Mouse (Mus musculus): ENCODE results near the gene Abca5.
A peak's percentile ranks its signal among the peaks of the same experiment; 100 is the strongest.

Abca5 gene

DNA sequence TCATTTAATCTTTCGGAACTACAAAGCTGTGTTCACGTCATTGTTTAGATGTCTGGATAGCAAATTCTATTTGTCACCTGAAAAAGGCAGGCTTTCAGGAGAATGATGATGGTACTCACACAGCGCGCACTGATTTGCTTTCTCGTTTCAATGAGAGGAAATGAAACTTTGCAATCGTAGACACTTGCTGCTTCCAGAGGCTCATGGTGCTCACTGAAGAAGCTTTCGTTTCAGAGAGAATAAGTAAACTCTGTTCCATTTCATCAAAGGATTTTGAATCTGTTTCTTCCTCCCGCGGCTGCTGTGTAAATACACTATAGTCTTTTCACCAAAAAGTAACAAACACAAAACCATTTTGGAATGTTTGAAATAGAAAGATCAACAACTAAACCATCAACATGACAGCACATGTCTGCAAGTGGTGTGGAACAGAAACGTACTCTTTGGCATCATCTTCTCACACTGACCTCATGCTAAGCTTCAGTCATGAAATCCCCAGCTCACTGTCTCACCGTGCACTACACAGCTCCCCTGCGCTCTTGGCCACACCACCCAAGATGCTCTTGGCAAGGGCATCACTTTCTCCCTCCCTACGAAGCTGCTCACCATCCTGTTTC is 39.5 kb downstream of the Abca5 start:
- no peak for DNase-seq (ENCODE audit: low read depth)

DNA sequence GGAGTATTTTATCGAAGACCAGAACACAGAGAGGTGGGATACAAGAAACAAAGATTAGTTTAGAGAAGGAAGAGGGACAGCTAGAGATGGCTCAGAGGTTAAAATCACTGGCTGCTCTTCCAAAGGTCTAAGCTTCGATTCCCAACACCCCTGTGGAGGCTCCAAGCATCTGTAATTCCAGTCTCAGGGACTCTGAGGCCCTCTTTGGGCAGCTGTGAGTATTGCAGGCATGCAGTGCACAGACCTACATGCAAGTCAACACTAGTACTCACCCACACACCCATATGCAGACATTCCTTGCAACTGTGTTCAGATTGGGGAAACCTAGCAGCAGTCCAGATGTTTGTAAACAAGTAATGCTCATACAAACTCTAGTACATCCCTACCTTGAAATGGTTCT is 46.9 kb downstream of the Abca5 start:
- DNase-seq (ENCODE audit: low read depth), result no peak

DNA sequence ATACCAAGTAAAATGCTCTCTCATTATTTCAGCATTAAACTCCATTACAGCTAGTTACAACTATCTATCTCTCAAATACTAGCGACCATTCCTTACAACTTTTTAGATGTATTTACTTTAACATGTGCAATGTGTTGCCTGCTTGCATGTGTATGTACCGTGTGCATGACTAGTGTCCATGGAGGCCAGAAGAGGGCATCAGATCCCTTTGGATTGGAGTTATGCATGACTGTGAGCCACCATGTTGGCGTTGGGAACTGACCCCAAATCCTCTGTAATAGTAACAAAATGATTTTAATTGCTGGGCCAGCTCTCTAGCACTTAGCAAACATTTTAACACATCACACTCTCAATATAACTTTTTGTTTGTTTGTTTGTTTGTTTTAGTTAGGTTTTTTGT is 49.1 kb downstream of the Abca5 start:
- DNase-seq (ENCODE audit: low read depth), result no peak

DNA sequence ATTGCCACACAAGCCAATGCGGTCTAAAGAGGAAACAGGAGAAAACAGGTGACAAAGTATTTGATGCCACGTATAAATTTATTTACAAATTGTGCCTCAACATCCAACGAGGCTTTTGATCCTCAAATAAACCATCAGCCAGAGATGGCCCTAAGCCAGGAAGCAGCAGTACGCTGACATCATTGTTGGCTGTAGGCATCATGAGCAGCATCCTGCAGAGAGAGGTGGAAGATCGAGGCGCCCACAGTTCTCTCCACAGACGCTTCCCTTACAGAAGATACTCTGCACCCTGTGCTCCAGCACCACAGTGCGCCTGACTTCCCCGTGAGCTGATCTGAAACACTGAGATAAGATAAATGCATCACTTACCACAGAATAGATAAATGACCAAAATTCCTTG is 49.8 kb downstream of the Abca5 start:
- DNase-seq (ENCODE audit: low read depth), result no peak

DNA sequence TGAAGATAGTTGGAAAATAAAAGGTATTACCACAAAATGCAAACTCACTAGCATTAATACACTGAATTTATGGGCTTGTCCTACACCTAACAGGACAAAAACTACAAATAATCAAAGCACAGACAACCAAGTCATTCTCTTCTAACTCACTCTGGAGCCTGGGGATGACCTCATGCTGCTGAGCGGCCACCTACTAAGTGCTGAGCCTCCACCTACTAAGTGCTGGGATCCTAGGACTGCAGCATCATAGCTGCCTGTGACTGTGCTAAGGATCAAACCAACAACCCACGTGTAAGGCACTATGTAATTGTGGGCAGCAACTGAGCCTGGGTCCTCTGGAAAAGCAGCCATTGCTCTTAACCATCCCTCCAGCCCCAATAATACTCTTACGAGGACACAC is 51.2 kb downstream of the Abca5 start:
- DNase-seq (ENCODE audit: low read depth), result no peak

DNA sequence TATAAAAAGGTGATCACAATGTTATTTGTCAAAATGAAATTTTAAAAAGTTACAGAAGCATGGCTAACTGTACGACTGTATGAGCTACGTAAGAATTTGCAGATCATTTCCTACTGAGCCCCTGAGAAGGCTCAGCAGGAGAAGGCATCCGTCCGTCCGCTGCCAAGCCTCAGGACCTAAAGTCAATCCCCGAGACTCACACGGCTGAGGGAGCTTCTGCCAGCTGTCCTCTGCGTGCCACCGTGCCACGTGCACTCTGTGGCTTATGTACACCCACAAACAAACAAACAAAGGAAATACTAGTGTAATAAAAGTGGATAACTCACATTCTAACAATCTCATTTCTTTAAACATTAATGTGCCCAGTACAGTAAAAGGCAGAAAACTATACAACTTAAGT is 52.7 kb downstream of the Abca5 start:
- DNase-seq (ENCODE audit: low read depth), result no peak

DNA sequence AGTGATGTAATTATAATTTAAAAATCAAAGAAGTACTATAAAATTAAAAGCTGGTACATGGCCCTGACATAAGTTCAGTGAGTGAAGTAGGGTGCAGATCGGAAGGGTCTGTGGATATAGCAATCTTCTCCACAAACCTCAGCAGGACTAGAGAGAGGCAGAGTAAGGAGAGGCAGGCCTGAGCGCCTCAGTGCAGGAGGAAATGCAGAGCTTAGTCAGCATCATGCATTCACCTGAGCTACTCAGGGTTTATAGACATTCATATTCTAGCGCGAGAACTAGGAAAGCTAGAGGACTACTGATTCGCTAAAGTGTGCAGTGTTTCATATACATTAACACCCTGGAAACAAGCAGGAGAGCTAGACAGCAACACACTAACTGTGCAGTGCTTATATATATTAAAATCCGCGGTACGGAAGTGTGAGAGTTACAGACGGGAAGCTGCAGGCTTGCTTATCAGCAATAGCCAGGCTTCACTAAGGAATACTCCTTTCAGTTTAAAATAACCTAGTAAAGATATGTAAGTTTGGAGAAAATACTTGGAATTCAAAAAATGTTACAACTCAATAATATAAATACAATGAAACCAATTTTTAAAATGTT is 53.2 kb downstream of the Abca5 start:
- no peak for DNase-seq (ENCODE audit: low read depth)

DNA sequence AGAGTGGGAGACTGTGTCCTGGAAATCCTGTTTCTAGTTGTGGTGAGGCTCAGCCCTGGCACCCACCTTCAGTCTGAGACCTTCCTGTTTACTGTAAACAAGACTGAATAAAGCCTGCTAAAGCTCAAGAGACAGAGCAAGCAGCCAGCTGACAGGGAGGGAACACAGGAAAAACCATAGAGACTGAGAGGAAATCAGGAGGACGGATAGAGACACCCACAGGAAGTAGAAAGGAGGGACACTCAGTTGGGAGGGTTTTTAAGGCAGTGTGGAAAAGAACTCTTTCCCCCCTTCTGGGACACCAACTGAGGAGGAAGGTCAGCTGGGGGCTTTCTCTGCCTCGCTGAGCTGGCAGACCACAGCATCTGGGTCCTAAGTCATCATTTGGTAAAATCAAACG is 62.7 kb downstream of the Abca5 start:
- no peak for DNase-seq (ENCODE audit: low read depth)

DNA sequence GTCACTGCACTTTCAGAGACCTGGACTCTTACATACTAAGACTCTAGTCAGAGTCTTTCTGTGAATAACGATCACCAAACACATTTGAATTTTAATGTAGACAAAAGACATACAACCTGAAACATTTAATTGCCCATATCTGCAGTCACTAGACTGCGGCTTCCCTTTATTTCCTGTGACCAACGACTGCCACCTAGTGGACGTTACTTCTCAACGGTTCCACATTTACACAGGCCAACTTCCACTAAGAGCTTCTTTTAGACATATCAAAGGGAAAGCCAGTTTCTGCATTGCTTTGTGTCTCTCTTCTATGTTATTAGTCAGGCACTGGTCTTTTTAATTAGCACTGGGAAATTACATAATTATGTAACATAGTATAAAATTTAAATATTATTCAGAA is 65.8 kb downstream of the Abca5 start:
- peak; percentile 84 for DNase-seq (ENCODE audit: low read depth)

DNA sequence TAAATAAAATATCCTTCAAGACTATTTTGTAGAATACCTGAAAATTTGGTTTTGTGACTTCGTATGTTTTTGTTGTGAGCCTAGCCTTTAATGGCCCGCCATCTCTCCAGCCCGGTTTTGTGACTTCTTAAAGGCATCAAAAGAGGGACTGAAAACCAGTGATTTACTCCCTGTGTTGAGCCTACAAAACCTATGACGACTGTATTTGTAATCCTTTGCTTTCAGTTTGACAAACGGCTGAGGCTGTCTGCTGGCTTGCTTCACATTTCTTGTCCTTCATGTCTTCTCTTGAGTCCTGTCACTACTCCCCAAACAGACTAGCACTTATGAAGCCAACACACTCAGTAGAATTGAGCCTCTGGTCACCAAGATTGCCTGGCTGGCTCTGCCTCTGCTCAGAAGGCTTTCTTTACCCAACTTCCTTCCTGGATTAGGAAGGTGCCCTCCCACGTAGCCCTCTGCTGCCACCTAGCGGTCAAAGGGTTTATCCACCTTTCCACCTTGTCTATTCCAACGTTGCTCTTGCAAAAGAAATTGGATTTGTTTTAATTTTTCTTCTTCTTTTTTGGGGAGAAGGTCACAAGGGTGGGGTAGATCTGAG is 69.2 kb downstream of the Abca5 start:
- DNase-seq (ENCODE audit: low read depth), result peak; percentile 76

DNA sequence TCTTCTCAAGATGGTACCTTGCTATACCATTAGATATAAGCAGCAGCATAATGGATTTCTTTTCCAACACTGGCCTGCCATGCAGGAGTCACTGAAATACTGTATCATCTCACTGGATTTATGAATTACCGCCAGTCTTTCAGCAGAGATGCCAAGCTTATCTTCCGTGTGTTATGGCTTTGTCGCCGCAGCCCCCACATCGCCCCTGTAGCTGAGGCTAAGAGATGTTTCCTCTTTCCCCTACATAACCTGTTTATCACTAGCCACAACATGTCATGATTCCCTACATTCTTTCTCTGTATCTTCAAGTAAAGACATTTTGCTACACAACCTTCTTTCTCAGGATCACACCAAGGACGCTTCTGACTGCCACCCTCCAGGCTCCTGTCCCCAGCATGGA is 70.3 kb downstream of the Abca5 start:
- no peak for DNase-seq (ENCODE audit: low read depth)

DNA sequence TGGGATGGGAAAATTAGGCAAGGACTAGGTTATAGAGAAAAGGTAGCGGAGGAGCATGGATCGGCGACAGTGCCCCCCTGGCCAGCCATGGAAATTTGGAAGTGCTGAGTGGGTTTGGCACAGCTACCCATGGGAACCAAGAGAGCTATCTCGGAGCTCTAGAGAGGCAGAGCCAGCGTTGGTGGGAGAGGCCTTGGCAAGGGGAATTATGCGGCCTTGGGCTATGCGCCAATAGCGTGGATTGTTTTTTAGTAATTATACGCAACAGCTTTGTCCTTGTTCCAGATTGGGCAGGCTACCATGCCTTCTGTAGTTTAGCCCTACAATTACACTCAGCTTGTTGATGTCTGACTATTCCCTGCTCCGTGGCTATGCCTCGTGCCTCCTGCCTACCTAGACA is 70.8 kb downstream of the Abca5 start:
- no peak for DNase-seq (ENCODE audit: low read depth)

DNA sequence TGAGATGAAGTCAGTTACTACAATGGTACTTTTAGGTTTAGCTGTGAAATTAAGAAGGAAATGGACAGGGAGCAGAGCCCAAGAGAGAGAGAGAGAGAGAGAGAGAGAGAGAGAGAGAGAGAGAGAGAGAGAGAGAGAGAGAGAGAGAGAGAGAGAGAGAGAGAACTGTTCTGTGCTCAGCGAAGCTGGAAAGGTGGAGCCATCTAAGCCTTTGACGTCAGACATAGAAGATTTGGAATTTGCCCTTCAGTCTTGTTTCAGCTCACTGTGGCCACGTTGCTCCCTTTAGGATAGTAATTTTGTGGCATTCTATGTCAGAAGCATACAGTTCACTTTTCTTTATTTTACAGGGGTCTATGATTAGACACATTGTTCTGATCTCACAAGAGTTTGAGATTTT is 75.6 kb downstream of the Abca5 start:
- no peak for DNase-seq (ENCODE audit: low read depth)

DNA sequence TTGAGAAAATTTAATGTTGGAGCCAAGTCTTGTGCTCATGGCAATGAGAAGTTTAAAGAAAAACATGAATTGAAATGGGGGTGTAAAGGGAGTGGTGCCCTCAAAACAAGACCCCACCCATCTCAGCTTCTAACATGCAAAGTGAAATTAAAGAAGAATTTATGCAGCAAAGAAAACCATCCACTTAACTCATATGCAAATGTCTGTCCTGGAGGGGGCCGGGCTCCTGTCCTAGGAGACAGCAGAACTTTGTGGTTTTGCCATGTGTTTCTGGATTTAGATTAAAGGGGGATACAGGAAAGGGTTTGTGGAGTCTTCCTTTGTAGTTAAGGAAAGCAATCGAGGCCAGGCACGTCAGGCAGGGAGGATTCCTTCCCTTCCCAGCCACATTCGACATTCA is 79.6 kb downstream of the Abca5 start:
- DNase-seq (ENCODE audit: low read depth), result no peak

DNA sequence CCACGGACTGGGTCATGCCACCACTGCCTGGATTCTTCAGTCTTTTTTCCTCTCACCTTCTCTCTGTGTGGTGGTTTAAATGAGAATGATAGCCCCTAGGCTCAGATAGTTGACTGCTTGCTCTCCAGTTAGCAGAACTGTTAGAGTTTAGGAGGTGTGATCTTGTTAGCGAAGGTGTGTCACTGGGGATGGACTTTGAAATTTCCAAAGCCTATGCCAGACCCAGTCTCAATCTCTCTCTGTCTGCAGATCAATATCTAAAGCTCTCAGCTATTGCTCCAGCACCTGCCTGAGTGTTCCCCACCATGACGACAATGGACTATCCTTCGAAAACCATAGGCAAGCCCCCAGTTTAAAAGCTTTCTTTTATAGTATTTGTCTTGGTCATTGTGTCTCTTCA is 80.5 kb downstream of the Abca5 start:
- no peak for DNase-seq (ENCODE audit: low read depth)

DNA sequence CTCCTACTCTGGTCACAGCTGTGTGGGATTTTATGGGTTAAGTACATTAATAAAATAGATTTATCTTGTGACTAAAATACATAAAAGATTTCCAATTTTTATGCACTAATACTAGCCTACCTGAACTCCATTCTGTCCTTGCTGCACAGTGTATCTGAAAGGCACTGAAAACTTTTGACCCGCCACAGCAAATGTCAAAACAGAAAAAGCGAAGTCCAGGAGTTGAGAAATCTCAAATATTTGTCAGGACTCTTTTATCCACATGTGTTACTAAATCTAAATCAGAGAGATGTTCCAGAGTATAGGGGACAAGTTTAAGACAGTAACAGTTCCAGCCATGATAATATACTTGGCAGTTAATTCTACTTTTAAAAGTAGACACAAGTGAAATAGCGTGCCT is 85.3 kb downstream of the Abca5 start:
- DNase-seq (ENCODE audit: low read depth), result no peak

DNA sequence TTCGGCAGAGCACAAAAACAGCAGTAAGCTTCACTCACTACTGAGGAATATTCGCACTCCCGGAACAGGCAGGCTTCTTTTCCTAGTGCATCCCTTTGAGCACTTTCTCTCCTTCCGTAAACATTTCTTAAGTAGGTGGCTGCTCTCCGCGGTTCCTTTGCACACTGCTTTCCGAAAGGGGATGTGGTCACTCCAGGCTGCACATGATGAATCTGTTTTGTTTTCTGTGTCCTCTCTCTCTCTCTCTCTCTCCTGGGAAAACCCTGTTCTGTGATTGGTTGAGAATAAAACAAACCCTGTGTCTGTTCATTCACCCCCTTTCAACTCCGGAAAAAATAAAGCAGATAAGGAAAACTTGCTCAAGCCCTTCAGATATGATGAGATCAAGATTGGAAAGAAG is 86.0 kb downstream of the Abca5 start, which contains the start of gene Abca6:
Gene Abca6 (minus strand): TSS at position 243 of the 400 bp plus-strand sequence.
- DNase-seq (ENCODE audit: low read depth), result no peak

DNA sequence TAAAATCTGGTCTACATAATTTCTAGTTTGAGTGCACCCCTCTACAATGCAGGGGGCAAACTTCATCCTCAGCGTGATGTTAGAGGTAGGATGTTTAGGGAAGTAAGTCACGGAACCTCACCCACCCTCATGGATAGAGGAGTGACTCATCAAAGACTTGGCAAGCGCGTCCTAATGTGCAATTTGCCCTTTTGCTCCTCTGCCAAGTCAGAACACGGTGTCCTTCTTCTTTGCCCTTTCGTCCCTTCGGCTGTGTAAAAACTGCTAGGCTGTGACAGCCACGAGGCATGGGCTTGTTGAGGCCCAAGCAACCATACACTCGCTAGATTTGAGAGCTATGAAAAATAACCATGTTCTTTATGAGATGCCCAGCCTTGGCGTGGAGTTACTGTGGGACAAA is 92.8 kb downstream of the Abca5 start:
- no peak for DNase-seq (ENCODE audit: low read depth)

DNA sequence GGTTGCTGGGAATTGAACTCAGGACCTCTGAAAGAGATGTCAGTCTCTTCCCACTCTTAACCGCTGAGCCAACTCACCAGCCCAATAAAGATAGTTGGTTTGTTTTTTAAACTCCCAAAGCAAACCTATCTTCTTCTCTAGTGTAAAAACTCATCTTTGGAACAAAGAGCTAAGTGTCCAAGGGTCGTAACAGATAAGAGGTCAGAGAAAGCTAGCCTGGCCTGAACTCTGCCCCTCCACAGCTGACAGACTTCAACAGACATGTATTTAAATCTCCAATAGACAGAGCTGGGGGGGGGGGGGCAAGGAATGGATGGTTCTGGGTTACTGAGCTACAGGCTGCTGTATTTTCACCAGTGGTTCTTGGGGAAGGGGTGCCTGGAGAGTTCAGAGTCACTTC is 100.0 kb downstream of the Abca5 start:
- no peak for DNase-seq (ENCODE audit: low read depth)

DNA sequence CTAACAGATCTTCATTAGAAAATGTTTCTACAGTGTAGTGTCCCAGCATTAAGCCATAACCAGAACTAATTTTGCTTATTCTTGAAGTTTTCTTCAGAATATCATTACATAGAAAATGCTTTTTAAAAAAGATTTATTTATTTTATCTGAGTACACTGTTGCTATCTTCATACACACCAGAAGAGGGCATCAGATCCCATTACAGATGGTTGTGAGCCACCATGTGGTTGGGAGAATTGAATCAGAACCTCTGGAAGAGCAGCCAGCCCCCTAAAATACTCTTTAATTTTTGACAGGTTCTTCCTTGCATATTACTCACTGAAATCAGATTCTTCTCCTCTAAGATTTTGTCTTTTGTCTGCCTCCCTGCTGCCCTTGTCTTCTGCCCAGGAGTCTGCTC is 104.5 kb downstream of the Abca5 start:
- DNase-seq (ENCODE audit: low read depth), result no peak

Data from c-Kit-positive CD71-negative TER-119-negative erythroid progenitor cells, embryonic 14.5 days (primary cell).